Mouse (Mus musculus) spleen, postnatal 14 days (tissue): ENCODE results near the gene Nckipsd.

Experiments used
- DNase-seq, 2 experiments: peaks; one replicate each; pipeline ENCODE4 v3.0.0; 2021 to 2022; ENCODE audit warnings: low spot score in 2 of 2

The Nckipsd gene

GRCm38 (mm10) chr9:108848419-108848818, 40.3 kb downstream of the Nckipsd start:
- no peak for DNase-seq

DNA sequence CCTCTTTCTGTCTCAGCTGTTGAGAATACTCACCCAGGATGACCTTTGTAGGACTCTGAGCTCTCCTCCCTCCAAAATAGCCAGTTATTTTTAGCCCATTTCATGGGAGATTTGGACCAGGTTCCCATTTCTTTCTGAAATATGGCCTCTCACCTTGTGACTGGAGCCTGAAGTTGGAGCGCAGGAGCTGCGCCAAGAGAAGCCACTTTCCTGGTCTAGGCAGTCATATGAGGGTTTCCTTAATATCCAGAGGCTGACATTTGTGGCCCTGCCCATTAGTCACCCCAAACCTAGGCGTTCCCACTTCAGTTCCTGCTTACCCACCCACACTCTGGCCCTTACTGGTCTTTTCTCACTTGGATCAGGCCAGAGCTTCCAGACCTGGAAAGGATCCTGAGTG, 44.8 kb downstream of the Nckipsd start, which contains the start of gene Slc26a6:
Gene Slc26a6 (plus strand): TSS at position 308 of the 400 bp plus-strand sequence.
- no peak for DNase-seq

GRCm38 (mm10) chr9:108853635-108854240, 45.6 kb downstream of the Nckipsd start:
- peak; percentile 72 to 78 for DNase-seq

DNA sequence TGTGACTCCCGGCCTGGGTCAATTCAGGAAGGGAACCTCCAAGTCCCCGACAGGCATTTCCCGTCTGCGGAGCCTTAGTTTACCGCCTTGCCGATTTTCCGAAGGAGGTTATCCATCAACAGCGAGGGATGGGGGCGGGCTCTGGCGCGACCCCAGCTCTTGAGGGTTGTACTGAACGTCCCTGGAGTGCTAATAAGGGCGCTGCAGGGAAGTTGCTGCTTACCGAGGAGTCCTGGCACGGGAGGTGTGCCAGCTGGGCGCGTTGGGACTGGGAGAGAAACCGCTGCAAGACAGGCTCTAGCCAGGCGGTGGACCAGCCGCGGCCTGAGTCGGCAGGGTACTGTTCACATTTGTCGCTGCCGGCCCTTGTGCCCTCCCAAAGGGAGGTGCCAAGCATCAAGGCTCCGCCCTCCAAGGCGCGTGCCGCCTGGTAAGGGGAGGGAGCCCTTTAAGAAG, 46.1 kb downstream of the Nckipsd start:
- peak; percentile 58 to 72 for DNase-seq

DNA sequence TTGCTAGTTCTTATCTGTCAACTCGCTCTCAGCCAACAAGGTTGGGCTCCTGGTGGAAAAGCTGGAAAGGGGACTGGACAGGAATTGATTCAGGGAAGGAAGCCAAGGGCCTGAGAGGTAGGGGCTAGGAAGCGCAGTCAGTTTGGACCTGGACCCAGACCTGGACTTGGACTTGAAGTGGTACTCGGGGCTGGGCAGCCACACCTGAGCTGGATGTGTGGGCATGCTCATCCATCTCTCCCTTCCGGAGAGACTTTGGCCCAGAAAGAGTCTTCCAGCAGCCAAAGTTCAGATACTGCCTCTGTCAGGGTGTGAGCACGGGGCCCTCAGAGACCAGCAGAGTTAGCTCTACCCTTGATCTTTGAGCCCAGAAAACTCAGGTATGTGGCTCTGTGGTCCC, 47.2 kb downstream of the Nckipsd start:
- DNase-seq = no peak

DNA sequence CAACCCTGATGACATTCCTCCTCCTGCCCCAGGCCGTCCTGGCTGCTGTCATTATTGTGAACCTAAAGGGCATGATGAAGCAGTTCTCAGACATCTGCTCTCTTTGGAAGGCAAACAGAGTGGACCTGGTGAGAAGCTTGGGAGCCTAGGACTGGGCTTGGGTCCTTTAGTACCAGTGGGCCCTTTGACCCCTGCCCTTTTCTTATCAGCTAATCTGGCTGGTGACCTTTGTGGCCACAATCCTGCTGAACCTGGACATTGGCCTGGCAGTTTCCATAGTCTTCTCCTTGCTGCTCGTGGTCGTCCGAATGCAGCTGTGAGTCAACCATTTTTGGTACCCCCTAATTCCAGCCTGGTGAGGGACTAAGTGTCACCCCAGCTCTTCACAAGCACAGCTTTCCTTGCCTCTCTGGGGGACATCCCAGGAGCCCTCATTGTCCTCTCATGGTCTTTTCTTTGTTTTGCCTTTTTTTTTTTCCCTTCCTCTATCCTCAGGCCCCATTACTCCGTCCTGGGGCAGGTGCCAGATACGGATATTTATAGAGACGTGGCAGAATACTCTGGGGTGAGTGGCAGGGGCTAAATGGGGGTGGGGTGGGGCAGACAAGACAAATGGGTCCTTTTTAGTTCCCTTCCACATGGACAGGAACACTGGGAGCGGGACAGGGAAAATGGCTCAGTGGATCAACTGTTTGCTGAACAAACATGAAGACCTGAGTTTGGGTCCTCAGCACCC, 50.8 kb downstream of the Nckipsd start:
- DNase-seq = no peak
